Mouse (Mus musculus): ENCODE results near the gene Cfap221.
A peak's percentile ranks its signal among the peaks of the same experiment; 100 is the strongest.

Gene Cfap221

GRCm38 (mm10) chr1:120006844-120007790 lies 10.1 kb upstream of the Cfap221 start, which contains the start of gene Sctr:
Gene Sctr (plus strand): TSS chr1:120006894.
- DNase-seq (ENCODE audit: low spot score in 2 of 2) = no peak

- no peak for DNase-seq (ENCODE audit: low spot score in 2 of 2)
Measured at GRCm38 (mm10) chr1:119997644-119998043, 610 bp upstream of the Cfap221 start.

GRCm38 (mm10) chr1:119986555-119986954 lies 10.5 kb downstream of the Cfap221 start:
- DNase-seq (ENCODE audit: low spot score in 2 of 2) = no peak

GRCm38 (mm10) chr1:119975141-119975540 lies 21.9 kb downstream of the Cfap221 start:
- DNase-seq (ENCODE audit: low spot score in 2 of 2) = no peak

- DNase-seq (ENCODE audit: low spot score in 2 of 2) = no peak
Measured at GRCm38 (mm10) chr1:119973117-119973516, 23.9 kb downstream of the Cfap221 start.

GRCm38 (mm10) chr1:119965804-119966514 lies 31.1 kb downstream of the Cfap221 start:
- no peak for DNase-seq (ENCODE audit: low spot score in 2 of 2)

- no peak for DNase-seq (ENCODE audit: low spot score in 2 of 2)
Measured at GRCm38 (mm10) chr1:119959920-119960319, 37.1 kb downstream of the Cfap221 start.

- DNase-seq (ENCODE audit: low spot score in 2 of 2) = no peak
Measured at GRCm38 (mm10) chr1:119959464-119959863, 37.6 kb downstream of the Cfap221 start.

- no peak for DNase-seq (ENCODE audit: low spot score in 2 of 2)
Measured at GRCm38 (mm10) chr1:119957716-119958222, 39.3 kb downstream of the Cfap221 start.

GRCm38 (mm10) chr1:119954680-119955079 lies 42.4 kb downstream of the Cfap221 start:
- no peak for DNase-seq (ENCODE audit: low spot score in 2 of 2)

- DNase-seq (ENCODE audit: low spot score in 2 of 2) = no peak
Measured at GRCm38 (mm10) chr1:119953456-119953855, 43.6 kb downstream of the Cfap221 start.

GRCm38 (mm10) chr1:119950086-119950485 lies 46.9 kb downstream of the Cfap221 start:
- no peak for DNase-seq (ENCODE audit: low spot score in 2 of 2)

GRCm38 (mm10) chr1:119936861-119937260 lies 60.2 kb downstream of the Cfap221 start:
- no peak for DNase-seq (ENCODE audit: low spot score in 2 of 2)

- no peak for DNase-seq (ENCODE audit: low spot score in 2 of 2)
Measured at GRCm38 (mm10) chr1:119931421-119932150, 65.4 kb downstream of the Cfap221 start.

GRCm38 (mm10) chr1:119929715-119930114 lies 67.3 kb downstream of the Cfap221 start:
- DNase-seq (ENCODE audit: low spot score in 2 of 2) = no peak

- no peak for DNase-seq (ENCODE audit: low spot score in 2 of 2)
Measured at GRCm38 (mm10) chr1:119919299-119919698, 77.7 kb downstream of the Cfap221 start.

- no peak for DNase-seq (ENCODE audit: low spot score in 2 of 2)
Measured at GRCm38 (mm10) chr1:119916823-119917371, 80.1 kb downstream of the Cfap221 start.

- DNase-seq (ENCODE audit: low spot score in 2 of 2) = peak; percentile 89 to 96
Measured at GRCm38 (mm10) chr1:119912953-119913814, 83.8 kb downstream of the Cfap221 start, which contains the start of gene Tmem177. Gene Tmem177 (minus strand): TSS chr1:119913208.

GRCm38 (mm10) chr1:119907206-119907748 lies 89.8 kb downstream of the Cfap221 start:
- no peak for DNase-seq (ENCODE audit: low spot score in 2 of 2)

GRCm38 (mm10) chr1:119903231-119903620 lies 93.8 kb downstream of the Cfap221 start:
- no peak for DNase-seq (ENCODE audit: low spot score in 2 of 2)

Measured in urinary bladder, postnatal 4 days (tissue).